Mouse (Mus musculus) frontal cortex, postnatal 14 days (tissue): ENCODE data around the gene Gpr108.
"Not testable (repeated sequence)": the region's sequence is repeated elsewhere in the genome, so short reads cannot be mapped to it uniquely, and the experiment has no call there.

Experiments used
- DNase-seq, 2 experiments: peaks; one replicate each; pipeline ENCODE4 v3.0.0; 2022; ENCODE audit warnings: low spot score in 2 of 2

Gpr108 gene

GRCm38 (mm10) chr17:57248201-57248699 is at the start of gene Gpr108:
TSS of gene Gpr108 (minus strand) at chr17:57248446.
- peak; percentile 82 to 84 for DNase-seq

GRCm38 (mm10) chr17:57297040-57297439 is 48.8 kb upstream of the Gpr108 start:
- no peak for DNase-seq

- no peak for DNase-seq
These were observed 47.7 kb upstream of the Gpr108 start for GRCm38 (mm10) chr17:57295935-57296334.

- no peak for DNase-seq
These were observed 44.7 kb upstream of the Gpr108 start for GRCm38 (mm10) chr17:57292968-57293367.

- DNase-seq = no peak
These were observed 44.1 kb upstream of the Gpr108 start for GRCm38 (mm10) chr17:57292302-57292701.

- no peak for DNase-seq
These were observed 42.4 kb upstream of the Gpr108 start for GRCm38 (mm10) chr17:57290671-57291055.

GRCm38 (mm10) chr17:57290001-57290670 is 41.9 kb upstream of the Gpr108 start:
- DNase-seq = peak in 1 of 2 experiments; percentile 40

- no peak for DNase-seq
These were observed 41.0 kb upstream of the Gpr108 start for GRCm38 (mm10) chr17:57289252-57289651.

GRCm38 (mm10) chr17:57286718-57287355 is 38.6 kb upstream of the Gpr108 start:
- no peak for DNase-seq

- no peak for DNase-seq
These were observed 36.8 kb upstream of the Gpr108 start for GRCm38 (mm10) chr17:57285077-57285476.

GRCm38 (mm10) chr17:57283906-57284305 is 35.7 kb upstream of the Gpr108 start:
- DNase-seq = no peak

- DNase-seq = no peak
These were observed 32.2 kb upstream of the Gpr108 start for GRCm38 (mm10) chr17:57280411-57280810.

- no peak for DNase-seq
These were observed 31.5 kb upstream of the Gpr108 start for GRCm38 (mm10) chr17:57279591-57280224.

GRCm38 (mm10) chr17:57278943-57279590 is 30.8 kb upstream of the Gpr108 start, which contains the start of gene Vav1:
TSS of gene Vav1 (plus strand) at chr17:57279100.
- no peak for DNase-seq

- no peak for DNase-seq
These were observed 30.3 kb upstream of the Gpr108 start for GRCm38 (mm10) chr17:57278537-57278936.

GRCm38 (mm10) chr17:57277598-57278261 is 29.5 kb upstream of the Gpr108 start:
- not testable (repeated sequence) for DNase-seq

- DNase-seq = peak; percentile 59 to 65
These were observed 28.4 kb upstream of the Gpr108 start for GRCm38 (mm10) chr17:57276634-57277121.

- no peak for DNase-seq
These were observed 27.7 kb upstream of the Gpr108 start for GRCm38 (mm10) chr17:57275997-57276351.

GRCm38 (mm10) chr17:57275111-57275996 is 27.1 kb upstream of the Gpr108 start:
- peak in 1 of 2 experiments; percentile 37 for DNase-seq

- DNase-seq = no peak
These were observed 26.4 kb upstream of the Gpr108 start for GRCm38 (mm10) chr17:57274686-57275085.
